Mouse (Mus musculus): Measurements from ENCODE around the gene Dhx15. TPM values are rescaled to one million over a fixed set of nuclear protein-coding genes. Genes with fewer than 3 reads are reported as not detected.

Dhx15 gene
- total RNA-seq, 2 experiments from 2014 or later: 138 to 151 TPM

DNA sequence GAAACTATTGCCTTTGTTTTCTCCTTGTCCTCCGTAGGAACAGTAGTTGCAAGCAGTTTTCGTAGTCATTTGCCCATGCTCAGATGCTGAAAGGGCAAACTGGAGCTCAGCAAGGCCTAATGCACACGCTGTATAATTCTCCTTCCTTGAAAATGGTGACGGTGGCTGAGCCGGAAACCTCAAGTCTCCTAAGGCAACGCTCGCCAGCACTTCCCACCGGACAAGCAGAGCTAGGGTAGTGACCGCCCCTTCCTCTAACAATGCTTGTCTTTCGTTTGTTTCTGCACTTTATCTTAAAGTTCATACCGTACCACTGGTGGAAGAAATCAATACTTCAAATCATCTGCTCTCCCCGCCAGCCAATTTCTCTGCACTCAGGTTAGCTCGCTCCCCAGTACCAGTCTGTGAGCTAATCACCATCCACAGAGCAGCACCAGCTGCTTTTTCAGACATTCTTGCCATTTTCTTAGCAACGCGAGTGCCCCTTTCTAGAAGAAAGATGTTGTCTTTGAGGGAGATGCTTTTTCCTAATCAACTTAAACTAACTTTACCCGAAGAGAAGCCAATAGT, 78.0 kb downstream of the Dhx15 start:
- no peak for DNase-seq (ENCODE audit: low spot score in 2 of 2)

DNA sequence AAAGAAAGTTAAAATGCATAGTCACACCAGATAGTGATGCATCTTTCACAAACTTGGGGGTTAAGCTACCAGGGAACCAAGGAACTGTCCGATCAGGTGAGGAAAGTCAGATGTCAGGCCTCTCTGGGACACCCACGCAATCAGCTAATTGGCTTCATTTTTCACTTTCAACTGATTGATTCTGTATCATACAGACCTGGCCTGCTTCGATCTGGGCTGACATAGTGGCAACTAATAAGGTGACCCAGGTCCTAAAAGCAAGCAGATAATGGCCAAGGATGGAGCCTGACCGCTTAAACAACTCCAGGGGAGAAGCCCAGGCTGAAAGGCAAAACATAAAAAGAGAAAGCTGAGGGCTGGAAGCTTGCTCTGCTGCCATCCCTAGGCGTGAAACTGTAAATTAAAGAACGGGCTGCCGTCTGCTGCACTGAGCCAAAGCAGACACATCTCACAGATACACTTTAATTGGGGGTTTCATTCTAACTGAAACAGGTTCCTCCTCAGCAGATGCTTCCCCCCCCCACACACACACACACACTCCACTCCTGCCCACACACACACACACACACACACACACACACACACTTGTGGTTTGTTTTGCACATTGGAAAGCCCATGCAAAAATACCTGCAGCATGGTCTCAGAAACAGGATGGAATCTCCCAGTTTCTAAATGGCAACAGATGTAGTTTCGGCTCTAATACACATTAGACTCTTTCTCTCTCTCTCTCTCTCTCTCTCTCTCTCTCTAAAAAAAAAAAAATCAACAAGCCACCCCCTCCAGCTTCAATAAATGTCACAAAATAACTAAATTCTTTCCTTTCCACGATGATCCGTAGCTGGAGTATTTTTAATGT, 79.3 kb downstream of the Dhx15 start:
- no peak for DNase-seq (ENCODE audit: low spot score in 2 of 2)

Small RNA genes within 50 kb of the gene (microRNA-seq; reads per million reads assigned to microRNA genes)
- not detected for gene Mir6417

Other genes starting within 250 kb of the Dhx15 start
- gene Sod3, start 173.3 kb upstream of the Dhx15 start, total RNA-seq (2021): 10 to 100 TPM; 34.1 to 35.1 TPM

Measured in adrenal gland, postnatal 4 days (tissue).